Mouse (Mus musculus) stomach, embryonic 16.5 days (tissue): Measurements from ENCODE around the gene Enpp4. TPM values are rescaled to one million over a fixed set of nuclear protein-coding genes. Genes with fewer than 3 reads are reported as not detected.

Experiments
- ATAC-seq: fragments of 200-750 bp; cut with Nextera tagmentation; 2 replicates; pipeline ENCODE4 v1.8.0; 2017; ENCODE audit warnings: moderate number of reproducible peaks, moderate TSS enrichment; ENCODE audit not compliant: insufficient read depth, low FRiP score
- H3K27ac ChIP-seq: fragments of 300-500 bp; sonication (generic); 2 replicates; pipeline ENCODE4 v1.5.1; 2014; ENCODE audit warnings: low read length
- H3K27me3 ChIP-seq: fragments of 300-500 bp; sonication (generic); 2 replicates; pipeline ENCODE4 v1.6.1; 2014; ENCODE audit warnings: low read length, control low read depth, mixed read lengths; ENCODE audit not compliant: control insufficient read depth, insufficient read depth
- H3K36me3 ChIP-seq: fragments of 300-500 bp; sonication (generic); 2 replicates; pipeline ENCODE4 v1.6.1; 2014; ENCODE audit warnings: low read length; ENCODE audit not compliant: control insufficient read depth, insufficient read depth
- H3K4me1 ChIP-seq: fragments of 300-500 bp; sonication (generic); 2 replicates; pipeline ENCODE4 v1.6.1; 2014; ENCODE audit warnings: low read length, control low read depth, mixed read lengths; ENCODE audit not compliant: control insufficient read depth, insufficient read depth
- H3K4me2 ChIP-seq: fragments of 300-500 bp; sonication (generic); 2 replicates; pipeline ENCODE4 v1.6.1; 2014; ENCODE audit warnings: low read depth, low read length, mixed read lengths
- H3K4me3 ChIP-seq: fragments of 300-500 bp; sonication (generic); replicated peaks from 2 replicates; pipeline ENCODE4 v1.5.1; 2014; ENCODE audit warnings: mild to moderate bottlenecking, low read length
- H3K9ac ChIP-seq: fragments of 300-500 bp; sonication (generic); 2 replicates; pipeline ENCODE4 v1.6.1; 2014; ENCODE audit warnings: low read length
- H3K9me3 ChIP-seq: fragments of 300-500 bp; sonication (generic); replicated peaks from 2 replicates; pipeline ENCODE4 v1.6.1; 2016; ENCODE audit warnings: low read length, control low read depth; ENCODE audit not compliant: control insufficient read depth
- WGBS: fragments of 180-500 bp; shearing (Covaris S2); extraction: QIAGEN DNeasy Blood & Tissue Kit; methylation state at CpG from one replicate; pipeline ENCODE4 v1.1.7; 2014; 5-methylcytosine and 5-hydroxymethylcytosine counted together
- polyA plus RNA-seq: library from polyadenylated mRNA; unstranded; fragments of >200 nt; fragmentation: Nextera tagmentation; extraction: Ambion mirVana; gene quantifications from 2 replicates; pipeline ENCODE4 v1.2.1, GENCODE M21; 2015

The Enpp4 gene
- polyA plus RNA-seq: 5.5 and 5.9 TPM in 2 replicates

- WGBS: under 1% methylated on average over 75 of the region's 76 CpGs
- Histone ChIP-seq H3K9ac (peak within 1 kb of the TSS; percentile 78), H3K4me3 (peak within 1 kb of the TSS; percentile 77), H3K36me3 (no peaks in the 10 kb centered on the region), H3K27me3 (no peaks in the 10 kb centered on the region), H3K4me1 (no peaks in the 10 kb centered on the region; the same call in 1 of the 2 replicates), H3K4me2 (peak within 1 kb of the TSS; percentile 97), H3K27ac (0 out of 2 replicates have a peak within 1 kb of the TSS, but pooled peaks have one; percentile 49), H3K9me3 (no peaks in the 10 kb centered on the region)
- peak; percentile 98 for ATAC-seq
Observed at GRCm38 (mm10) chr17:44105287-44106138, at the start of gene Enpp4. Gene Enpp4, minus strand, starts transcription at chr17:44105809.

GRCm38 (mm10) chr17:44155204-44155603 is 49.6 kb upstream of the Enpp4 start:
- ATAC-seq: no peak
- no peak overlapping the region for H3K4me3 ChIP-seq

GRCm38 (mm10) chr17:44153871-44154270 is 48.3 kb upstream of the Enpp4 start:
- no peak for ATAC-seq
- Histone ChIP-seq H3K27me3 (no peaks in the 10 kb centered on the region), H3K27ac (no peak overlapping the region), H3K4me1 (no peaks in the 10 kb centered on the region), H3K9ac (no peak overlapping the region), H3K4me2 (no peak overlapping the region), H3K36me3 (no peaks in the 10 kb centered on the region), H3K4me3 (no peak overlapping the region), H3K9me3 (no peaks in the 10 kb centered on the region)
- 36% methylated on average over 5 of the region's 5 CpGs for WGBS

More at GRCm38 (mm10) chr17:44155204-44155603, 49.6 kb upstream of the Enpp4 start:
- H3K9ac ChIP-seq: no peak overlapping the region
- no peak overlapping the region for H3K4me2 ChIP-seq
- no peaks in the 10 kb centered on the region for H3K27me3 ChIP-seq
- H3K9me3 ChIP-seq: no peaks in the 10 kb centered on the region
- no peaks in the 10 kb centered on the region for H3K4me1 ChIP-seq
- H3K27ac ChIP-seq: no peak overlapping the region
- WGBS: 60% methylated on average over 2 of the region's 2 CpGs
- H3K36me3 ChIP-seq: no peaks in the 10 kb centered on the region

GRCm38 (mm10) chr17:44151889-44152288 is 46.3 kb upstream of the Enpp4 start:
- WGBS: 66% methylated on average over 8 of the region's 8 CpGs
- Histone ChIP-seq H3K9me3 (no peaks in the 10 kb centered on the region), H3K27ac (no peak overlapping the region), H3K4me1 (no peaks in the 10 kb centered on the region), H3K36me3 (no peaks in the 10 kb centered on the region), H3K4me2 (no peak overlapping the region), H3K9ac (no peak overlapping the region), H3K27me3 (no peaks in the 10 kb centered on the region), H3K4me3 (no peak overlapping the region)
- no peak; the same call in 1 of the 2 replicates for ATAC-seq

- H3K9me3 ChIP-seq: no peaks in the 10 kb centered on the region
- ATAC-seq: no peak
- no peak overlapping the region for H3K27ac ChIP-seq
- no peak overlapping the region for H3K9ac ChIP-seq
- no peaks in the 10 kb centered on the region for H3K36me3 ChIP-seq
- 69% methylated on average over 3 of the region's 3 CpGs for WGBS
- no peak overlapping the region for H3K4me2 ChIP-seq
- H3K4me3 ChIP-seq: no peak overlapping the region
- no peaks in the 10 kb centered on the region for H3K4me1 ChIP-seq
- no peaks in the 10 kb centered on the region for H3K27me3 ChIP-seq
Observed at GRCm38 (mm10) chr17:44151130-44151529, 45.5 kb upstream of the Enpp4 start.

GRCm38 (mm10) chr17:44148109-44148846 is 42.7 kb upstream of the Enpp4 start:
- Histone ChIP-seq H3K36me3 (no peaks in the 10 kb centered on the region), H3K9ac (no peak overlapping the region), H3K4me3 (no peak overlapping the region), H3K27me3 (no peaks in the 10 kb centered on the region), H3K4me1 (no peaks in the 10 kb centered on the region), H3K4me2 (no peak overlapping the region), H3K27ac (no peak overlapping the region), H3K9me3 (no peaks in the 10 kb centered on the region)
- WGBS: 79% methylated on average over 5 of the region's 5 CpGs
- ATAC-seq: peak; percentile 34; the same call in 1 of the 2 replicates

GRCm38 (mm10) chr17:44145806-44146205 is 40.2 kb upstream of the Enpp4 start:
- no peak overlapping the region for H3K9ac ChIP-seq
- H3K36me3 ChIP-seq: no peaks in the 10 kb centered on the region
- H3K9me3 ChIP-seq: no peaks in the 10 kb centered on the region
- H3K4me1 ChIP-seq: no peaks in the 10 kb centered on the region
- no peak overlapping the region for H3K4me2 ChIP-seq
- no peaks in the 10 kb centered on the region for H3K27me3 ChIP-seq
- H3K4me3 ChIP-seq: no peak overlapping the region
- WGBS: 55% methylated on average over 1 of the region's 1 CpGs
- no peak for ATAC-seq
- H3K27ac ChIP-seq: no peak overlapping the region

- Histone ChIP-seq H3K9ac (no peak overlapping the region), H3K9me3 (no peaks in the 10 kb centered on the region), H3K27ac (no peak overlapping the region), H3K27me3 (no peaks in the 10 kb centered on the region; the same call in 1 of the 2 replicates), H3K4me3 (no peak overlapping the region), H3K4me2 (no peak overlapping the region), H3K36me3 (no peaks in the 10 kb centered on the region), H3K4me1 (no peaks in the 10 kb centered on the region)
- no peak for ATAC-seq
- WGBS: 81% methylated on average over 10 of the region's 10 CpGs
Observed at GRCm38 (mm10) chr17:44136863-44137640, 31.4 kb upstream of the Enpp4 start.
